Mouse (Mus musculus) liver, adult 2 months (tissue): Measurements from ENCODE around the gene Abtb1. TPM values are rescaled to one million over a fixed set of nuclear protein-coding genes. Genes with fewer than 3 reads are reported as not detected.

Source experiments
- DNase-seq: peaks from one replicate; pipeline ENCODE4 v3.0.0-alpha.2; 2011; ENCODE audit warnings: low read depth, low spot score; ENCODE audit errors: extremely low read depth
- H3K27ac ChIP-seq: fragments of 200-500 bp; replicated peaks from 2 replicates; pipeline ENCODE4 v1.5.1; 2012; ENCODE audit warnings: low read depth, mild to moderate bottlenecking, control low read depth, inconsistent platforms, low read length; ENCODE audit not compliant: insufficient read depth
- H3K27me3 ChIP-seq: fragments of 200-500 bp; 2 replicates; pipeline ENCODE4 v1.6.1; 2012; ENCODE audit warnings: mild to moderate bottlenecking, moderate library complexity, low read length, inconsistent platforms; ENCODE audit not compliant: control insufficient read depth, insufficient read depth
- H3K36me3 ChIP-seq: fragments of 200-500 bp; 2 replicates; pipeline ENCODE4 v1.6.1; 2012; ENCODE audit warnings: low read length, inconsistent platforms; ENCODE audit not compliant: control insufficient read depth, insufficient read depth
- H3K4me1 ChIP-seq: fragments of 200-500 bp; 2 replicates; pipeline ENCODE4 v1.6.1; 2011; ENCODE audit warnings: low read length; ENCODE audit not compliant: control insufficient read depth, insufficient read depth
- H3K4me3 ChIP-seq: fragments of 200-500 bp; 2 replicates; pipeline ENCODE4 v1.5.1; 2011; ENCODE audit warnings: low read depth, mild to moderate bottlenecking, control low read depth, low read length, moderate library complexity; ENCODE audit not compliant: insufficient read depth
- H3K79me2 ChIP-seq: fragments of 200-500 bp; 2 replicates; pipeline ENCODE4 v1.6.1; 2012; ENCODE audit warnings: inconsistent platforms, mild to moderate bottlenecking, low read length, moderate library complexity; ENCODE audit not compliant: control insufficient read depth, insufficient read depth
- H3K9ac ChIP-seq: fragments of 200-500 bp; 2 replicates; pipeline ENCODE4 v1.6.1; 2012; ENCODE audit warnings: low read depth, mild to moderate bottlenecking, control low read depth, inconsistent platforms, low read length
- CTCF ChIP-seq: fragments of 200-500 bp; IDR thresholded peaks from 2 replicates; pipeline ENCODE4 v1.5.1; 2011; ENCODE audit warnings: low read depth, low read length, control low read depth
- POLR2A ChIP-seq: fragments of 200-500 bp; IDR thresholded peaks from 2 replicates; pipeline ENCODE4 v1.6.1; 2011; ENCODE audit warnings: low read length, control low read depth; ENCODE audit not compliant: insufficient read depth; ENCODE audit errors: extremely low read depth
- WGBS: fragments of 180-500 bp; shearing (Covaris S2); methylation state at CpG from one replicate; pipeline ENCODE4 v1.1.7; 2018; 5-methylcytosine and 5-hydroxymethylcytosine counted together
- polyA plus RNA-seq: library from polyadenylated mRNA; depleted of rRNA; stranded (reverse); fragments of >200 nt; gene quantifications from 2 replicates; pipeline ENCODE4 v1.2.3, GENCODE M21; 2012
- total RNA-seq: library from RNA; depleted of rRNA; stranded (reverse); fragments of >200 nt; gene quantifications from 2 replicates; pipeline ENCODE4 v1.2.3, GENCODE M21; 2014

Abtb1 gene
- total and polyA plus RNA-seq, 2 experiments = 28.2 to 60.0 TPM

DNA sequence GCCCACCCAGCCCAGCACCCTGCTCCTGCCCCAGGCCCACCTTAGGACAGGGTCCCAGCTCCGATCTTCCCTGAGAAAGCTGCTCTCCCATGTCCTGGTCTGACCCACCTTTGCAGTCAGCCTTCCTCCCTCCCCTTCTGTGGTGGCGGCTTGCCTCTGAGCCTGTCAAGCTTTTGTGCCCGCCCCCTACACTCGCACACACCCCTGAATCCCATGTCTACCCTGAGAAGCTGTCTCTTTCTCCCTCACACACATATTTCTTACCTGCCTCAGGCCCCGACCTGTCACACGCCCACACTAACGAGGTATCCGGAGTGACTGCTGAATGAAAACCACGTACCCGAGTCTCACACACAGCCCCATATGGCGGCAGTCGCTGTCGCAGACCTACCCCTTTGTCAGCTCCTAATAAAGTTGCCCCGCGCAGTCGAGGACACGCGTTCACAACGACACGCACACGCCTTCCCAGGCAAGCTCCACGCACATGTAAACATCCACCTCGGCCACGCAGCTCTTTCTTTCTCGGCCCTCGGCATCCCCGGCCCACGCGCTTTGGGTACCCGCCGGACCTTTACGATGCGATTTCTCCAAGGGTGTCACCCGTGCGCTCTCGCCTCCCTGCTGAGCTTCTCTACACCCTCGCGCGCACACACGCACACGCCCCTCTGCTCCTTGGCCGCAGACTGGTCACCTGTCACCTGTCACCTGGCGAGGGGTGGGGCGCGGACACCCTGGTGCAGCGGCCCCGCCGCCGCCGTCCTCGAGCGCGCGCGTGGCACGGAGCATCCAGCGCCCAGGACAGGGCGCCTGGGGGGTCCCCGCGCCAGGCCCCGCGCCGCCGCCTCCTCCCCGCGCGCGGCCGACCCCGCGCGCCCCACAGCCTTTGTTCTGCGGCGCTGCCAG is 32.4 kb upstream of the Abtb1 start:
- no peak for DNase-seq
- WGBS = 5% methylated on average over 74 of the region's 74 CpGs
- Histone ChIP-seq H3K4me1 (peaks cover 3% of the 10 kb centered on the region; the same call in 1 of the 2 replicates), H3K9ac (peak overlapping the region; percentile 41; the same call in 1 of the 2 replicates), H3K4me3 (peak overlapping the region; percentile 40), H3K27ac (no peak overlapping the region), H3K36me3 (no peaks in the 10 kb centered on the region), H3K27me3 (peaks cover 14% of the 10 kb centered on the region), H3K79me2 (no peaks in the 10 kb centered on the region)
- no peak for TF ChIP-seq CTCF
- no peak for TF ChIP-seq POLR2A

GRCm38 (mm10) chr6:88872811-88873210 is 31.0 kb upstream of the Abtb1 start:
- H3K36me3 ChIP-seq = no peaks in the 10 kb centered on the region
- no peaks in the 10 kb centered on the region for H3K79me2 ChIP-seq
- DNase-seq = no peak
- WGBS = 50% methylated on average over 7 of the region's 7 CpGs
- no peak overlapping the region for H3K4me3 ChIP-seq
- no peak overlapping the region for H3K9ac ChIP-seq
- no peak for TF ChIP-seq CTCF
- TF ChIP-seq POLR2A = no peak
- H3K4me1 ChIP-seq = peaks cover 3% of the 10 kb centered on the region; the same call in 1 of the 2 replicates
- peaks cover 14% of the 10 kb centered on the region for H3K27me3 ChIP-seq
- no peak overlapping the region for H3K27ac ChIP-seq

DNA sequence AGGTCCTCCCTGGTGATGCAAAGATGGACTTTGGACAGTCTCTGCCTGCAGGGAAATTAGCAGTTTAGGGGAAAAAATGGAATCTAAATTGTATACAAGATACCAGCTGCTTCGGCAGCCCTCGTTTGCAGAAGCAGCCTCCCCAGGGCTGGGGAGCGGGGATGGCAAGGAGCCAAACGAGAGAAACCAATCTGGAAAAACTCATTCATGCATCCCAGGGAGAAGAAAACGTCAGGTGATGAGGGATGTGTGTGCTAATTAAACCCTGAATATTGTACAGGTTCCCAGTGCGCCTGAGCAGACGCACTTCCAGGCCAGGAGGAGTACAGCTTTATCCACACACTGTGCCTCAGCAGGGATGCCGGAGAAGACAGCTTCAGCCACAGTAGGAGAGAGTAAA is 29.8 kb upstream of the Abtb1 start:
- H3K27me3 ChIP-seq = peaks cover 14% of the 10 kb centered on the region

GRCm38 (mm10) chr6:88870594-88870993 is 28.8 kb upstream of the Abtb1 start:
- WGBS = 69% methylated on average over 4 of the region's 4 CpGs
- Histone ChIP-seq H3K4me1 (peaks cover 3% of the 10 kb centered on the region; the same call in 1 of the 2 replicates), H3K27me3 (peaks cover 14% of the 10 kb centered on the region), H3K36me3 (no peaks in the 10 kb centered on the region), H3K27ac (no peak overlapping the region), H3K9ac (no peak overlapping the region), H3K79me2 (no peaks in the 10 kb centered on the region), H3K4me3 (no peak overlapping the region)
- DNase-seq = no peak
- TF ChIP-seq CTCF (no peak), POLR2A (no peak)

More for the DNA sequence above, 29.8 kb upstream of the Abtb1 start:
- DNase-seq = no peak
- H3K9ac ChIP-seq = no peak overlapping the region
- H3K4me3 ChIP-seq = no peak overlapping the region
- 64% methylated on average over 8 of the region's 8 CpGs for WGBS
- H3K4me1 ChIP-seq = peaks cover 3% of the 10 kb centered on the region; the same call in 1 of the 2 replicates
- no peak for TF ChIP-seq CTCF
- no peak for TF ChIP-seq POLR2A
- no peaks in the 10 kb centered on the region for H3K79me2 ChIP-seq
- H3K27ac ChIP-seq = no peak overlapping the region
- no peaks in the 10 kb centered on the region for H3K36me3 ChIP-seq

GRCm38 (mm10) chr6:88869459-88869858 is 27.7 kb upstream of the Abtb1 start:
- Histone ChIP-seq H3K9ac (no peak overlapping the region), H3K27ac (no peak overlapping the region), H3K4me1 (peaks cover 3% of the 10 kb centered on the region; the same call in 1 of the 2 replicates), H3K36me3 (no peaks in the 10 kb centered on the region), H3K79me2 (no peaks in the 10 kb centered on the region), H3K4me3 (no peak overlapping the region), H3K27me3 (peaks cover 6% of the 10 kb centered on the region)
- DNase-seq = no peak
- TF ChIP-seq CTCF = no peak
- TF ChIP-seq POLR2A = no peak
- 88% methylated on average over 7 of the region's 7 CpGs for WGBS

GRCm38 (mm10) chr6:88865704-88866103 is 23.9 kb upstream of the Abtb1 start:
- Histone ChIP-seq H3K4me3 (no peak overlapping the region), H3K27me3 (no peaks in the 10 kb centered on the region), H3K9ac (no peak overlapping the region), H3K27ac (no peak overlapping the region), H3K4me1 (no peaks in the 10 kb centered on the region), H3K36me3 (no peaks in the 10 kb centered on the region), H3K79me2 (no peaks in the 10 kb centered on the region)
- 82% methylated on average over 7 of the region's 7 CpGs for WGBS
- no peak for TF ChIP-seq POLR2A
- TF ChIP-seq CTCF = no peak
- DNase-seq = no peak
